Mouse (Mus musculus) bone marrow macrophage, adult 2 months (primary cell): Measurements from ENCODE around the gene Plgrkt.

Experiments used
- CTCF ChIP-seq: IDR thresholded peaks from 2 replicates; pipeline ENCODE4 v1.5.1; 2012; ENCODE audit warnings: low read depth, mild to moderate bottlenecking, low read length, moderate library complexity
- POLR2A ChIP-seq: IDR thresholded peaks from 2 replicates; pipeline ENCODE4 v1.6.1; 2012; ENCODE audit warnings: mild to moderate bottlenecking, low read depth, low read length, borderline replicate concordance

DNA sequence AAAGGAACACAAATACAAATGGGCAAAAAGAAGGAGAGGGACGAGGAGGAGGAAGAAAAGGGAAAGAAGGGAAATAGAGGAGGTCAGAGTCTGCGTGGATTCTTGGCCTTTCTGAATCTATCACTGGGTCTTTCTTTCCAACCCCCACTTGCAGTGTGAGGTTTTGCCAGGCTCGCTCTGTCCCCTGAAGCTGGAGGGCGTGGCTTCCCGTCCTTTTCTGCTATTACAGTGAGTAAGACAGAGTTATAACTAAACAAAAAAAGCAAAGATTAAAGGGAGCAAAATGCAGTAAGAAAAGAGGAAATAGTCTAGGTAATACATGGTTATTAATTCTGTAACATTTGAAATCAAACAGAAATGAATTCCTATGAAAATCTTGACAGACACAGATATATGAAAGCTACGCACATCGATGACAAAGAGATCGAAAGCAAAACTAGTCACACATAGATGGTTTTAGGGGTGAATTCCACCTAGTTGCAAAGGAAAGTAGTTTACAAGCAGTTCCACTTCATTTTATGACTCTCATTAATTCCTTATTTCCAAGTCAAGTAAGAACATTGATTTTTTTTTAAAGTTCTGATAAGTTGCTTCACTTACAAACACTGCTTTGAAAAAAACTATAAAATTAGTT is 43.7 kb downstream of the Plgrkt start:
- TF ChIP-seq CTCF, result no peak
- no peak for TF ChIP-seq POLR2A
